Mouse (Mus musculus) MEL (cell line): ENCODE data around the gene Prokr2. TPM values are rescaled to one million over a fixed set of nuclear protein-coding genes. Genes with fewer than 3 reads are reported as not detected.

Source experiments
- DNase-seq: peaks from one replicate; pipeline ENCODE4 v3.0.0; 2011; ENCODE audit warnings: low read depth, low spot score
- H3K27ac ChIP-seq: 2 replicates; pipeline ENCODE4 v1.5.1; 2012; ENCODE audit warnings: low read depth, mild to moderate bottlenecking, control low read depth, low read length, moderate library complexity; ENCODE audit not compliant: control insufficient read depth
- H3K27me3 ChIP-seq, 2 experiments: fragments of 150-350 bp in 1 of 2; sonication (generic) in 1 of 2; 2 replicates each; pipeline ENCODE4 v1.6.1; 2012; ENCODE audit warnings: low read length in 2 of 2, mild to moderate bottlenecking in 2 of 2, improper control_type of control experiment in 1 of 2, moderate library complexity in 1 of 2; ENCODE audit not compliant: insufficient read depth in 2 of 2, control insufficient read depth in 1 of 2
- H3K36me3 ChIP-seq, 2 experiments: 2 replicates each; pipeline ENCODE4 v1.6.1; 2012 to 2014; ENCODE audit warnings: low read length in 2 of 2, improper control_type of control experiment in 1 of 2, inconsistent platforms in 1 of 2, mild to moderate bottlenecking in 1 of 2; ENCODE audit not compliant: insufficient read depth in 2 of 2, control insufficient read depth in 1 of 2
- H3K4me1 ChIP-seq, 2 experiments: fragments of 150-350 bp in 1 of 2; sonication (generic) in 1 of 2; 2 replicates each; pipeline ENCODE4 v1.6.1; 2012; ENCODE audit warnings: low read length in 2 of 2, improper control_type of control experiment in 1 of 2, mild to moderate bottlenecking in 1 of 2; ENCODE audit not compliant: insufficient read depth in 2 of 2, control insufficient read depth in 1 of 2
- H3K4me3 ChIP-seq, 2 experiments: fragments of 150-350 bp in 1 of 2; sonication (generic) in 1 of 2; 2 replicates each; pipeline ENCODE4 v1.5.1; 2012; ENCODE audit warnings: low read depth in 2 of 2, low read length in 2 of 2, mild to moderate bottlenecking in 2 of 2, moderate library complexity in 2 of 2, control low read depth in 1 of 2, improper control_type of control experiment in 1 of 2; ENCODE audit not compliant: control insufficient read depth in 1 of 2, insufficient read depth in 1 of 2
- H3K79me2 ChIP-seq: 2 replicates; pipeline ENCODE4 v1.6.1; 2012; ENCODE audit warnings: mild to moderate bottlenecking, low read length, moderate library complexity; ENCODE audit not compliant: control insufficient read depth, poor library complexity, insufficient read depth
- H3K9ac ChIP-seq: 2 replicates; pipeline ENCODE4 v1.6.1; 2012; ENCODE audit warnings: low read depth, mild to moderate bottlenecking, control low read depth, low read length, moderate library complexity; ENCODE audit not compliant: control insufficient read depth, poor library complexity, severe bottlenecking
- H3K9me3 ChIP-seq: fragments of 150-350 bp; sonication (generic); replicated peaks from 2 replicates; pipeline ENCODE4 v1.6.1; 2012; ENCODE audit warnings: mild to moderate bottlenecking, low read length, improper control_type of control experiment, moderate library complexity; ENCODE audit not compliant: insufficient read depth
- BHLHE40 ChIP-seq: IDR thresholded peaks from 2 replicates; pipeline ENCODE4 v1.6.1; 2012; ENCODE audit warnings: low read depth, mild to moderate bottlenecking, inconsistent platforms, low read length, improper control_type of control experiment, borderline replicate concordance
- CHD1 ChIP-seq: IDR thresholded peaks from 2 replicates; pipeline ENCODE4 v1.6.1; 2012; ENCODE audit warnings: low read depth, mild to moderate bottlenecking, inconsistent platforms, low read length, improper control_type of control experiment
- CHD2 ChIP-seq: IDR thresholded peaks from 2 replicates; pipeline ENCODE4 v1.6.1; 2011; ENCODE audit warnings: low read length, improper control_type of control experiment
- EP300 ChIP-seq, 2 experiments: IDR thresholded peaks; 2 replicates each; pipeline ENCODE4 v1.6.1; 2011; ENCODE audit warnings: improper control_type of control experiment in 2 of 2, low read length in 2 of 2, low read depth in 1 of 2, mild to moderate bottlenecking in 1 of 2
- HCFC1 ChIP-seq: IDR thresholded peaks from 2 replicates; pipeline ENCODE4 v1.6.1; 2012; ENCODE audit warnings: low read depth, mild to moderate bottlenecking, inconsistent platforms, low read length, improper control_type of control experiment, moderate library complexity
- JUND ChIP-seq: IDR thresholded peaks from 2 replicates; pipeline ENCODE4 v1.6.1; 2011; ENCODE audit warnings: low read depth, mild to moderate bottlenecking, improper control_type of control experiment, low read length
- KAT2A ChIP-seq: conservative IDR thresholded peaks from 2 replicates; pipeline ENCODE4 v1.6.1; 2012; ENCODE audit warnings: low read depth, low read length, improper control_type of control experiment, inconsistent platforms
- MAZ ChIP-seq: IDR thresholded peaks from 2 replicates; pipeline ENCODE4 v1.6.1; 2012; ENCODE audit warnings: low read depth, mild to moderate bottlenecking, inconsistent platforms, low read length, improper control_type of control experiment
- MEF2A ChIP-seq: IDR thresholded peaks from 2 replicates; pipeline ENCODE4 v1.6.1; 2014; ENCODE audit warnings: low read depth, mild to moderate bottlenecking, inconsistent platforms, low read length, improper control_type of control experiment; ENCODE audit not compliant: poor library complexity, insufficient replicate concordance, severe bottlenecking; ENCODE audit errors: extremely low read depth
- MXI1 ChIP-seq: IDR thresholded peaks from 2 replicates; pipeline ENCODE4 v1.6.1; 2011; ENCODE audit warnings: mild to moderate bottlenecking, low read depth, low read length, improper control_type of control experiment
- MYB ChIP-seq: IDR thresholded peaks from 2 replicates; pipeline ENCODE4 v1.6.1; 2011; ENCODE audit warnings: mild to moderate bottlenecking, low read depth, low read length, improper control_type of control experiment
- POLR2A ChIP-seq, 2 experiments: IDR thresholded peaks; 2 replicates each; pipeline ENCODE4 v1.6.1; 2011 to 2012; ENCODE audit warnings: low read length in 2 of 2, mild to moderate bottlenecking in 2 of 2, control low read depth in 1 of 2, improper control_type of control experiment in 1 of 2, low read depth in 1 of 2, moderate library complexity in 1 of 2; ENCODE audit not compliant: control insufficient read depth in 1 of 2, insufficient read depth in 1 of 2, poor library complexity in 1 of 2
- POLR2AphosphoS5 ChIP-seq: IDR thresholded peaks from 2 replicates; pipeline ENCODE4 v1.6.1; 2012; ENCODE audit warnings: low read depth, borderline replicate concordance, mild to moderate bottlenecking, inconsistent platforms, low read length, moderate library complexity, mixed read lengths
- SIN3A ChIP-seq: IDR thresholded peaks from 2 replicates; pipeline ENCODE4 v1.6.1; 2012; ENCODE audit warnings: low read length, improper control_type of control experiment, inconsistent platforms
- SMC3 ChIP-seq: IDR thresholded peaks from 2 replicates; pipeline ENCODE4 v1.6.1; 2011; ENCODE audit warnings: low read depth, low read length, improper control_type of control experiment
- ZC3H11A ChIP-seq: IDR thresholded peaks from 2 replicates; pipeline ENCODE4 v1.6.1; 2012; ENCODE audit warnings: low read depth, mild to moderate bottlenecking, inconsistent platforms, low read length, improper control_type of control experiment
- ZKSCAN1 ChIP-seq: IDR thresholded peaks from 2 replicates; pipeline ENCODE4 v1.6.1; 2012; ENCODE audit warnings: low read depth, mild to moderate bottlenecking, inconsistent platforms, low read length, improper control_type of control experiment, moderate library complexity
- ZMIZ1 ChIP-seq: IDR thresholded peaks from 2 replicates; pipeline ENCODE4 v1.6.1; 2012; ENCODE audit warnings: low read depth, mild to moderate bottlenecking, inconsistent platforms, low read length, improper control_type of control experiment, moderate library complexity
- polyA plus RNA-seq, 2 experiments: library from polyadenylated mRNA; stranded (reverse) in 1 of 2; unstranded in 1 of 2; fragments of >175 nt in 1 of 2; fragments of >200 nt in 1 of 2; gene quantifications; 2 replicates each; pipeline versions ENCODE4 v1.2.1 to v1.2.4; 2012; ENCODE audit warnings: low replicate concordance in 2 of 2, low read depth in 1 of 2; ENCODE audit not compliant: insufficient read length in 2 of 2, insufficient read depth in 1 of 2, missing spikeins in 1 of 2
- total RNA-seq: library from RNA; depleted of rRNA; stranded (reverse); fragments of 300-350 nt; gene quantifications from 2 replicates; pipeline ENCODE4 v1.2.3, GENCODE M21; 2012

Prokr2 gene
- total and polyA plus RNA-seq, 3 experiments: not detected

DNA sequence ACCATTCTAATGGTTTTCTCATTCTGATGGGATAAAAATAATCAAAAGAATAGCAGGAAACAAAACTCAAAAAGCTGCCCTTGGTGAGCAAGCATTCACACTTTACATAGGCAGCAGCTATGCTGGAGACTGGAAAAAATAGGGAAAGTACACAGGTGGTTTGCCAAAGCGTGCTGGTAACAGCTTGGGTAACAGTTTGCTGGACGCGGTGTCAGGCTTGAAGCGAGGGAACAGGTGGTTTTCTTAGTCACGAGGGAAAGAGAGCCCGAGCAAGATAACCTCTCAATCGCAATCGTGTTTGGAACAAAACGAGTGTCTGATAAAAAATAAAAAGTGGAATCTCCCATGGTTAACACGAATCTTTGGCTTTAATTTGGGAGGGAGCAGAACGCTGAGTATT, 41.4 kb downstream of the Prokr2 start:
- no peaks in the 10 kb centered on the region for H3K4me1 ChIP-seq
- no peak overlapping the region for H3K9ac ChIP-seq
- no peaks in the 10 kb centered on the region for H3K9me3 ChIP-seq
- no peaks in the 10 kb centered on the region for H3K27me3 ChIP-seq
- no peaks in the 10 kb centered on the region for H3K36me3 ChIP-seq
- no peaks in the 10 kb centered on the region for H3K79me2 ChIP-seq
- DNase-seq: no peak
- H3K4me3 ChIP-seq: no peak overlapping the region
- TF ChIP-seq BHLHE40 (no peak), MXI1 (no peak), CHD2 (no peak), POLR2AphosphoS5 (no peak), ZKSCAN1 (no peak), POLR2A (IDR thresholded peaks at IDR 0.05; ENCODE audit: control insufficient read depth in 1 of 2, insufficient read depth in 1 of 2, low read depth in 1 of 2, low read length in 2 of 2, poor library complexity in 1 of 2) (no peak), MAZ (no peak), ZC3H11A (no peak), CHD1 (no peak)
- no peak overlapping the region for H3K27ac ChIP-seq

DNA sequence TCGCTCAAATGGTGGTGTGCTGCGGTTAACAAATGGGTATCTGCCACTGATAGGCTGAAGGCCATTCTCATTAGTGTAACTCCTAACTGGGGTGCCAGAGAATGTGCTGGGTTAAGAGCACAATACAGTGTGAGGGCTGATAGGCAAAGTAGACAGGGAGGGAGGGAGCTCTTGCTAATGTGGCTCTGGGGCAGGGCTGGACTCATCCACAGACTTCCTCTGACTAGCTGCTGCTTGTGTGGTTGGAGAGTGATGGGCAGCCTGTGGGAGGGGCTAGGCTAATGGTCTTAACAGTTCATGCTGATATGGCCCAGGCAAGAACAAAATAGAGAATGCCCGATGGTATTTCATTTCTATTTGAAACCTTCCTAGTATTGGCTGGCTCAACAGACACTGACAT, 44.0 kb downstream of the Prokr2 start:
- Histone ChIP-seq H3K36me3 (no peaks in the 10 kb centered on the region), H3K9ac (no peak overlapping the region), H3K4me3 (no peak overlapping the region), H3K79me2 (no peaks in the 10 kb centered on the region), H3K27ac (no peak overlapping the region), H3K4me1 (no peaks in the 10 kb centered on the region), H3K9me3 (no peaks in the 10 kb centered on the region), H3K27me3 (no peaks in the 10 kb centered on the region; a peak in 1 of 4 replicates)
- no peak for TF ChIP-seq ZMIZ1
- TF ChIP-seq SIN3A: no peak
- TF ChIP-seq HCFC1: no peak
- TF ChIP-seq SMC3: no peak
- no peak for TF ChIP-seq MEF2A
- TF ChIP-seq JUND: no peak
- no peak for TF ChIP-seq EP300 (IDR thresholded peaks at IDR 0.05; ENCODE audit: low read depth in 1 of 2, low read length in 2 of 2)
- no peak for TF ChIP-seq KAT2A
- no peak for TF ChIP-seq MYB
- TF ChIP-seq ZKSCAN1: no peak
- DNase-seq: no peak
